Mouse (Mus musculus): ENCODE results near the gene Invs.
"Not testable (repeated sequence)": the region's sequence is repeated elsewhere in the genome, so short reads cannot be mapped to it uniquely, and the experiment has no call there.

Gene Invs

GRCm38 (mm10) chr4:48327192-48327591 lies 47.6 kb downstream of the Invs start:
- no peak for DNase-seq (ENCODE audit: low read depth, low spot score)

GRCm38 (mm10) chr4:48328042-48328441 lies 48.5 kb downstream of the Invs start:
- DNase-seq (ENCODE audit: low read depth, low spot score) = no peak

- no peak for DNase-seq (ENCODE audit: low read depth, low spot score)
Observed at GRCm38 (mm10) chr4:48332453-48333051, 53.0 kb downstream of the Invs start.

GRCm38 (mm10) chr4:48334927-48335763 lies 55.6 kb downstream of the Invs start:
- no peak for DNase-seq (ENCODE audit: low read depth, low spot score)

- DNase-seq (ENCODE audit: low read depth, low spot score) = no peak
Observed at GRCm38 (mm10) chr4:48342705-48343104, 63.1 kb downstream of the Invs start.

GRCm38 (mm10) chr4:48362367-48362766 lies 82.8 kb downstream of the Invs start:
- no peak for DNase-seq (ENCODE audit: low read depth, low spot score)

GRCm38 (mm10) chr4:48371037-48371436 lies 91.5 kb downstream of the Invs start:
- no peak for DNase-seq (ENCODE audit: low read depth, low spot score)

- peak; percentile 62 for DNase-seq (ENCODE audit: low read depth, low spot score)
Observed at GRCm38 (mm10) chr4:48380940-48381339, 101.4 kb downstream of the Invs start.

GRCm38 (mm10) chr4:48382506-48382905 lies 102.9 kb downstream of the Invs start:
- no peak for DNase-seq (ENCODE audit: low read depth, low spot score)

GRCm38 (mm10) chr4:48396949-48397348 lies 117.4 kb downstream of the Invs start:
- DNase-seq (ENCODE audit: low read depth, low spot score) = no peak

GRCm38 (mm10) chr4:48403066-48403640 lies 123.6 kb downstream of the Invs start:
- no peak for DNase-seq (ENCODE audit: low read depth, low spot score)

- not testable (repeated sequence) for DNase-seq (ENCODE audit: low read depth, low spot score)
Observed at GRCm38 (mm10) chr4:48405724-48406491, 126.3 kb downstream of the Invs start.

GRCm38 (mm10) chr4:48407350-48408039 lies 127.9 kb downstream of the Invs start:
- DNase-seq (ENCODE audit: low read depth, low spot score) = peak; percentile 46

GRCm38 (mm10) chr4:48413473-48413872 lies 133.9 kb downstream of the Invs start:
- DNase-seq (ENCODE audit: low read depth, low spot score) = no peak

- DNase-seq (ENCODE audit: low read depth, low spot score) = no peak
Observed at GRCm38 (mm10) chr4:48415838-48416335, 136.3 kb downstream of the Invs start.

GRCm38 (mm10) chr4:48418831-48419468 lies 139.4 kb downstream of the Invs start:
- DNase-seq (ENCODE audit: low read depth, low spot score) = no peak

GRCm38 (mm10) chr4:48422633-48423032 lies 143.1 kb downstream of the Invs start:
- DNase-seq (ENCODE audit: low read depth, low spot score) = no peak

- DNase-seq (ENCODE audit: low read depth, low spot score) = no peak
Observed at GRCm38 (mm10) chr4:48423738-48424137, 144.2 kb downstream of the Invs start.

- DNase-seq (ENCODE audit: low read depth, low spot score) = no peak
Observed at GRCm38 (mm10) chr4:48427413-48427812, 147.9 kb downstream of the Invs start.

GRCm38 (mm10) chr4:48428054-48428453 lies 148.5 kb downstream of the Invs start:
- no peak for DNase-seq (ENCODE audit: low read depth, low spot score)
